Mouse (Mus musculus): ENCODE results near the gene Trim27. TPM values are rescaled to one million over a fixed set of nuclear protein-coding genes. Genes with fewer than 3 reads are reported as not detected.

Trim27 gene
- total and polyA plus RNA-seq, 3 experiments, result 134 to 198 (median 146) TPM

DNA sequence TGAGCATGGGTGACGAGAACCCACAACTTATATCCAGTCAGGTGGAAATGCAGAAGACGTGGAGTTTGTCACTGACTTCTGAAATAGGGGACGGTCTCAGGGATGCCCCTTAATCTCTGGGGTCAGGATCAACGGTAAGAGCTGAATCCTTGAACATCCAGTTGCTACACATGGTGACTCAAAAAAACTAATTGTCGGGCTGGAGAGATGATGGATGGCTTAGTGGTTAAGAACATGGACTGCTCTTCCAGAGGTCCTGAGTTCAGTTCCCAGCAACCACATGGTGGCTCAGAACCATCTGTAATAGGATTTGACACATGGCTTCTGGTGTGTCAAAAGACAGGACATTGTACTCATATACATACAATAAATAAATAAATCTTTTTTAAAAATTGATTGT is 23.4 kb upstream of the Trim27 start:
- no peak for DNase-seq (ENCODE audit: extremely low read depth)
- in situ Hi-C loops (cut with MboI; ENCODE audit: low pct_ligation_motif_present, low pct_unique_long_range_greater_than_20kb, low sequenced_read_pairs), result loop anchor here (25.0 kb wide), 3 partner anchors 219 to 1044 kb away; no protein-coding TSS in a partner anchor
- Histone ChIP-seq H3K36me3 (replicated peaks in 1 of 2; ENCODE audit: control insufficient read depth in 1 of 2, insufficient read depth in 1 of 2, low read length in 1 of 2) (no peaks in the 10 kb centered on the region), H3K9ac (ENCODE audit: insufficient read depth, low read depth) (no peak overlapping the region), H3K4me3 (replicated peaks in 1 of 3; ENCODE audit: low read depth in 2 of 3, low read length in 2 of 3, poor library complexity in 1 of 3) (no peak overlapping the region), H3K4me1 (ENCODE audit: control insufficient read depth in 1 of 2, insufficient read depth in 2 of 2) (no peaks in the 10 kb centered on the region; a peak in 1 of 4 replicates), H3K27me3 (replicated peaks) (peaks cover 15% of the 10 kb centered on the region), H3K4me2 (ENCODE audit: insufficient read depth, low read depth, poor library complexity, severe bottlenecking) (no peak overlapping the region), H3K9me3 (replicated peaks; ENCODE audit: low read length) (no peaks in the 10 kb centered on the region), H3K27ac (ENCODE audit: insufficient read depth, low read depth) (no peak overlapping the region), H3K79me2 (replicated peaks; ENCODE audit: control insufficient read depth, extremely low read depth, insufficient read depth, poor library complexity, severe bottlenecking) (no peaks in the 10 kb centered on the region)
- TF ChIP-seq TBP (conservative IDR thresholded peaks at IDR 0.05; ENCODE audit: low read depth, low read length) (peak; percentile 95), EP300 (IDR thresholded peaks at IDR 0.05; ENCODE audit: low read length) (no peak)
- dilution Hi-C loops (cut with MboI; ENCODE audit: extremely low pct_ligation_motif_present, extremely low pct_unique_long_range_greater_than_20kb, low sequenced_read_pairs), result no loop called here

DNA sequence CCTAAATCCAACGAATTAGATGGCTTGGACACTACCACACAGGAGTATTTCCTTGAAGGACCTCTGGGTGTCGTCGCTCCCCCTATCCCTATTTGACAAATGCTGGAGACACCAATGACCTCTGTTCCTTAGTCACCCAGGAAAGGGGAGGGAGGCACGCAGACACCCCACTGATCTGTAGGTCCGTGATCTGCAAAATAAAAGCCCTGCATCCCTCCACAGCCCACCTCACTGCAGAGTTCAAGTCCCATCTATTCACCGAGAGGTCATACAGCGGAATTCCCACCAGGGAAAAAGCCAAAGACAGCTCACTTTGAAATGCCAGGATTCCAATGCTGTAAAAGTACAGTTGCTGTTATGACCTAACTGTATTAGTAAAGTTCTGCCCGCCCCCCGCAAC is 21.2 kb upstream of the Trim27 start:
- Histone ChIP-seq H3K36me3 (replicated peaks in 1 of 2; ENCODE audit: control insufficient read depth in 1 of 2, insufficient read depth in 1 of 2, low read length in 1 of 2) (no peaks in the 10 kb centered on the region), H3K4me3 (replicated peaks in 1 of 3; ENCODE audit: low read depth in 2 of 3, low read length in 2 of 3, poor library complexity in 1 of 3) (no peak overlapping the region), H3K4me2 (ENCODE audit: insufficient read depth, low read depth, poor library complexity, severe bottlenecking) (peak overlapping the region; percentile 76), H3K27ac (ENCODE audit: insufficient read depth, low read depth) (no peak overlapping the region), H3K27me3 (replicated peaks) (peaks cover 17% of the 10 kb centered on the region), H3K79me2 (replicated peaks; ENCODE audit: control insufficient read depth, extremely low read depth, insufficient read depth, poor library complexity, severe bottlenecking) (no peaks in the 10 kb centered on the region), H3K9ac (ENCODE audit: insufficient read depth, low read depth) (no peak overlapping the region), H3K4me1 (ENCODE audit: control insufficient read depth in 1 of 2, insufficient read depth in 2 of 2) (no peaks in the 10 kb centered on the region; a peak in 1 of 4 replicates), H3K9me3 (replicated peaks; ENCODE audit: low read length) (no peaks in the 10 kb centered on the region)
- TF ChIP-seq SIN3A (IDR thresholded peaks at IDR 0.05; ENCODE audit: low read length) (no peak), NELFE (IDR thresholded peaks at IDR 0.05; ENCODE audit: low read depth, low read length) (0 out of 2 replicates have a peak, but pooled peaks have one; percentile 2)
- in situ Hi-C loops (cut with MboI; ENCODE audit: low pct_ligation_motif_present, low pct_unique_long_range_greater_than_20kb, low sequenced_read_pairs), result loop anchor here (25.0 kb wide), 3 partner anchors 221 to 1046 kb away; no protein-coding TSS in a partner anchor
- DNase-seq (ENCODE audit: extremely low read depth), result no peak
- dilution Hi-C loops (cut with MboI; ENCODE audit: extremely low pct_ligation_motif_present, extremely low pct_unique_long_range_greater_than_20kb, low sequenced_read_pairs), result no loop called here

DNA sequence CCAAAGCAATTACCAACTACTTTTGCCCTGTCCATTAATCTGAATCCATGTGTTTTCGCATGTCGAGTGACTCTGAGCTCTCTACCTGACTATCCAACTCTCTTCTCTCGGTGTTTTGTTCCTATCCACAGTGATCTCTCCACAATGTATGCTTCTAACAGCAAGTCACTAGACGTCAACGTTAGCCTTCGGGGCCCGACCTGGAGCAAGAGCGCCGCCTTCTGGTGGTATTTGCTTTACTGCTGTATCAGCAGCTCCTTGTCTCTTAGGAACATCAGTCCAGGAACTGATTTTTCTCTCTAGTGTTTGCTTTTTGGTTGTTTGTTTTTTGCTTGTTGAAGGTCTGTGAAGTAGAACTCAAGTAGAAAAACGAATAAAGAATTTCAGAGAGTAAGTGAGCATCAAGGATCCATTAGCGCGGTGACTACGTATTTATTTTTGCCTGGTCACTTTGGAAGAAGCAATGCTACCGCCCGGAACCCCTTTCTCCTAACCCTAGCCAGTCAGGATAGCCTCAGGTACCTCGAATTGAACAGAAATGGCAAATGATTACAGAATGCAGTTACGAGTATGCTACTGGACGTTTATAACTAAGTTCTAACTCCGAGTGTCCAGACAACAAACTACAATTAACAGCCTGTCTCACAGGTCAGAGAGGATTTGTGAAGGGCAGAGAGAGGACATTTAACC is 20.3 kb upstream of the Trim27 start:
- in situ Hi-C loops (cut with MboI; ENCODE audit: low pct_ligation_motif_present, low pct_unique_long_range_greater_than_20kb, low sequenced_read_pairs), result loop anchor here (25.0 kb wide), 3 partner anchors 222 to 1047 kb away; no protein-coding TSS in a partner anchor
- peak overlapping the region; percentile 68; the same call in 1 of the 2 replicates for H3K9ac ChIP-seq (ENCODE audit: insufficient read depth, low read depth)
- no peaks in the 10 kb centered on the region; a peak in 1 of 4 replicates for H3K4me1 ChIP-seq (ENCODE audit: control insufficient read depth in 1 of 2, insufficient read depth in 2 of 2)
- peak overlapping the region; percentile 65 to 67 (median 67) for H3K4me3 ChIP-seq (replicated peaks in 1 of 3; ENCODE audit: low read depth in 2 of 3, low read length in 2 of 3, poor library complexity in 1 of 3)
- dilution Hi-C loops (cut with MboI; ENCODE audit: extremely low pct_ligation_motif_present, extremely low pct_unique_long_range_greater_than_20kb, low sequenced_read_pairs), result no loop called here
- peak overlapping the region; percentile 100 for H3K4me2 ChIP-seq (ENCODE audit: insufficient read depth, low read depth, poor library complexity, severe bottlenecking)
- peak; percentile 90 for DNase-seq (ENCODE audit: extremely low read depth)
- peaks cover 18% of the 10 kb centered on the region for H3K27me3 ChIP-seq (replicated peaks)
- H3K9me3 ChIP-seq (replicated peaks; ENCODE audit: low read length), result no peaks in the 10 kb centered on the region
- H3K27ac ChIP-seq (ENCODE audit: insufficient read depth, low read depth), result no peak overlapping the region
- no peaks in the 10 kb centered on the region for H3K79me2 ChIP-seq (replicated peaks; ENCODE audit: control insufficient read depth, extremely low read depth, insufficient read depth, poor library complexity, severe bottlenecking)
- H3K36me3 ChIP-seq (replicated peaks in 1 of 2; ENCODE audit: control insufficient read depth in 1 of 2, insufficient read depth in 1 of 2, low read length in 1 of 2), result no peaks in the 10 kb centered on the region
- TF ChIP-seq E2F4 (IDR thresholded peaks at IDR 0.05; ENCODE audit: insufficient replicate concordance, low read depth, low read length) (no peak), MXI1 (IDR thresholded peaks at IDR 0.05; ENCODE audit: low read depth, low read length) (peak; percentile 65; the same call in 1 of the 2 replicates), HCFC1 (IDR thresholded peaks at IDR 0.05; ENCODE audit: low read depth, low read length) (0 out of 2 replicates have a peak, but pooled peaks have one; percentile 33), SIN3A (IDR thresholded peaks at IDR 0.05; ENCODE audit: low read length) (peak; percentile 78), MAX (IDR thresholded peaks at IDR 0.05; ENCODE audit: low read length) (peak; percentile 50; the same call in 1 of the 2 replicates), ELF1 (IDR thresholded peaks at IDR 0.05; ENCODE audit: low read depth, low read length) (peak; percentile 32; the same call in 1 of the 2 replicates), USF2 (conservative IDR thresholded peaks at IDR 0.05; ENCODE audit: low read depth, low read length) (no peak), USF1 (IDR thresholded peaks at IDR 0.05; ENCODE audit: low read depth, low read length) (no peak), RAD21 (IDR thresholded peaks at IDR 0.05; ENCODE audit: low read depth, low read length) (peak; percentile 85), CHD1 (IDR thresholded peaks at IDR 0.05; ENCODE audit: low read depth, low read length) (peak; percentile 78; the same call in 1 of the 2 replicates), ZKSCAN1 (IDR thresholded peaks at IDR 0.05; ENCODE audit: borderline replicate concordance, low read depth, low read length) (no peak), ZC3H11A (IDR thresholded peaks at IDR 0.05; ENCODE audit: low read depth, low read length) (no peak), EP300 (IDR thresholded peaks at IDR 0.05; ENCODE audit: low read length) (no peak), JUN (IDR thresholded peaks at IDR 0.05; ENCODE audit: insufficient read depth, low read depth, low read length) (no peak), BHLHE40 (IDR thresholded peaks at IDR 0.05; ENCODE audit: low read depth, low read length) (no peak), MAFK (IDR thresholded peaks at IDR 0.05; ENCODE audit: insufficient replicate concordance, low read length) (peak; percentile 98), UBTF (IDR thresholded peaks at IDR 0.05; ENCODE audit: low read depth, low read length) (no peak), JUND (conservative IDR thresholded peaks at IDR 0.05; ENCODE audit: low read depth, low read length) (no peak), IRF4 (IDR thresholded peaks at IDR 0.05; ENCODE audit: low read depth, low read length) (peak; percentile 25), MAZ (IDR thresholded peaks at IDR 0.05; ENCODE audit: low read depth, low read length) (0 out of 2 replicates have a peak, but pooled peaks have one; percentile 55), CTCF (conservative IDR thresholded peaks at IDR 0.05 in 1 of 2, IDR thresholded peaks at IDR 0.05 in 1 of 2; ENCODE audit: low read depth in 2 of 2, low read length in 2 of 2) (peak; percentile 87 to 92)

Data from CH12.LX (cell line).